Mouse (Mus musculus) retina, postnatal 1 day (tissue): ENCODE measurements around the gene Nprl2.
"Not testable (repeated sequence)": the region's sequence is repeated elsewhere in the genome, so short reads cannot be mapped to it uniquely, and the experiment has no call there.

Experiments used
- DNase-seq: peaks from one replicate; pipeline ENCODE4 v3.0.0-alpha.2; 2012

Gene Nprl2

GRCm38 (mm10) chr9:107554319-107554825, 12.3 kb downstream of the Nprl2 start:
- peak; percentile 99 for DNase-seq

GRCm38 (mm10) chr9:107555031-107555457, 13.0 kb downstream of the Nprl2 start:
- peak; percentile 66 for DNase-seq

DNA sequence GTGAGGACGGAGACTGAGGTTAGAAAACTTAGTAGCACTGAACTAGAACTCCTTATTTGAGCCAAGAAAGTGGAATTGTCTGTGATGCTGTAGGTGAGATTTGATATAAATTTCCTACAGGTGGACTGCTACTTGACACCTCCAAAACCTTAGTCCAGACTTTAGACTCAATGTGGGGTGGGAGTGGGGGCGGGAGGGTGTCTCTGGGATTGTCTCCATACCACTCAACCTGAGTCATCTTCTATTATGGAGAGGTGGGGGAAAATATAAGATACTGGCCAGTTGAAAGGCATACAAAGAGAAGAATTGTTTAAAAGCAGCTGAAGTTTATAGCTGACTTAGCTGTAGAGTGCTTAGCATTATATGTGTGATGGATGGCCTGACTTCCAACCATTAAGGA, 13.7 kb downstream of the Nprl2 start:
- no peak for DNase-seq

DNA sequence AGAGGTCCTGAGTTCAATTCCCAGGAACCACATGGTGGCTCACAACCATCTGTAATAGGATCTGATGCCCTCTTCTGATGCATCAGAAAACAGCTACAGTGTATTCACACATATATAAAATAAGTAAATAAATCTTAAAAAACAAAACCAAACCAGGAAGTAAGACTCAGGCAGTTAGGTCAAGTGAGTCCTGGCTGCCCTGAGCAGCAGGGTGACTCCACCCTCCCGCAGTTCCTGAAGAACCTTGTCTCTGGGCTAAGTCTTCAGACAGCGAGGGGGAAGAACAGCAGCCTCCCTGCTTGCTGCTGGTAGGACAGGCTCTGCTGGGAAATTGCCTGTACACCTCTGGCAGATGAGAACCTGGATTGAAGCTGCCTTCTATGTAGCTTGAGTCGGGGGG, 14.3 kb downstream of the Nprl2 start:
- no peak for DNase-seq

- DNase-seq, result peak; percentile 98
Measured at GRCm38 (mm10) chr9:107563029-107563581, 21.1 kb downstream of the Nprl2 start, which contains the start of gene Tusc2. TSS of gene Tusc2 (plus strand) at chr9:107563255.

GRCm38 (mm10) chr9:107565556-107565955, 23.5 kb downstream of the Nprl2 start:
- not testable (repeated sequence) for DNase-seq

- DNase-seq, result peak; percentile 81
Measured at GRCm38 (mm10) chr9:107566041-107566709, 24.1 kb downstream of the Nprl2 start.

DNA sequence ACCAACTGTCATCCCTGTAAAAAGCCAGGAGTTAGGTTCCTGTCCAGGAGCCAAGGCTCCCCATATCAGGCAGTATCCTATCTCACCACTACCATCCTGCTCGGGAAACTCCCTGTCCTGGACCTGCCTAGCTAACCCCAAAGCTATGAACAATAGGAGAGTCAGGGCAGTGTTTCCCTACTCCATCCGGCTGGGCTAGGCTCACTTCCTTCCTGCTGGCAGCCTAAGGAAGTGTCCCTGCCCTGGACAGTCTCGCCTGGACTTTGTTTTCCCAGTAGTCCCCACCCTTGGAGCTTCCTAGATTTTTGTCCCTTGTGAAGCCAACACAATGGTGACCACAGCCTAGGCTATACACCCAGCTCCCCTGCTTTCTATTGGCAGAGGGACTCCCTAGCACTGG, 24.8 kb downstream of the Nprl2 start:
- no peak for DNase-seq

DNA sequence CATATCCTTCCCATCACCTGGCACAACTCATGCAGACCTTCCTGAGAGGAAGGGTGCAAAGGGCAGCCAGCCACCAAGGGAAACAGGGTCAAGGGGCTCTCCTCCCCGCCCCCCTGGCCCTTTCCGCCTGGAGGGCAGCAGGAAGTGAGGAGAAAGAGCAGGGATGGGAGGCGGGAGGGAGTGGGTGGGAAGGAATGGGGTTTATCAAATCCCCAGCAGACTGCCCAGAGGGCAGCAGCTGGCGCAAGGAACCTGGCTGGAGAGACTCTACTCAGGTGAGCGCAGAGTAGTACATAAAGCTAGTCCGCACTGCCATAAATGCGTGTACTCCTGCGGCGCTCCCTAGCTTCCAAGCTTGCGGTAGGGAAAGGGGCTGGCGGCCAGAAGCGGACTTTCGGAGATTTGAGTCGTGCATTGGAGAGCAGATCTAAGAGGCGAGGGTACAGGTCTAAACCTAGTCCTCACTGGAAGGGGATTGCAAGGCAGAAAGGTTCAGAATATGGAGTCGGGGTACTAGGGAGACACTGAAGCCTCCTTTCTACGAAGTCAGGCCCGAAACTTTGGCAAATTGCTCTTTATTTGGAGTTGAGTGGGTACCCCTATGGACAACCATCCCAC, 25.8 kb downstream of the Nprl2 start, which contains the start of gene Hyal2:
Gene Hyal2 (plus strand): TSS at position 244 of the 618 bp plus-strand sequence.
- DNase-seq, result no peak

DNA sequence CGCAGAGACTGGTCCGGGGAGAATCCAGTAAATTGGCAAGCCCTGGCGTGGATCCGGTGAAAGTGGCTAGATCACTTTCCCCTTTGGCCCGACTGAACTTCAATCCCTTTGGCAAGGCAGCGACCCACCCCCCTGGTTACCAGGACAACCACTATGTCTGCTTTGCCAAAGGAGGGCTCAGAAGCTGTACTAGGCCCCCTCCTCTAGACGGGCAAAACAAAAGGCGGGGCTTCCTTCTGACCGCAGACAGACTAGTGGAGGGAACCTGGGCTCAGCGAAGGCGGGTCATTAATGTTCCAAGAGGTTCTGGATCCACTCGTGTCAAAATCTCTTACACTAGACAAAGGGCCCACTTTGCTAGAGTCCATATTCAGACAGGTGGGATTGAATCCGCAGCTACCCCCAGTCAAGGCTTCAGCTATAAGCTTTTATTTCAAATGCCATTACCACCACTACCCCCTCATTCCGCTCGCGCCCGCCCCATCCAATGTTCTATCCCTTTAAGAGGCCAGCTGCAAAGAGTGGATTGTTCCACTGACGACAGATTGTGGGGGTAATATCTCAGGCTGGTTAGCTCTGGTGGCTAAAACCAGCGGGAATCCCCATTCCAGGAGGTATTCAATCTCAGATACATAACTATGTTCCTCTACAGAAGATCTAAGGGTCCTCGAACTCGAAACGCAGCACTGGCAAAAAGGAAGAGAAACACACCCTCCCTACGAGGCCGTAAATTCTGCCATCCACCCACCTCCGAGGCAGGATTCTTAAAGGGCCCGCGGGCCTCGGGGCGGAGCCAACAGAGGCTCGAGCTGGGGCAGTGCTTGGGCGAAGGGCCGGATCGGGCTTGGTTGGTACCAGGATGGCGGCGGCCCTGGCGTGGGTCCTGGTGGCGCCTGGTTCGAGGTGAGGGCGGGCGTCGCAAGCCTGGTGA, 26.6 kb downstream of the Nprl2 start:
- peak; percentile 93 for DNase-seq

DNA sequence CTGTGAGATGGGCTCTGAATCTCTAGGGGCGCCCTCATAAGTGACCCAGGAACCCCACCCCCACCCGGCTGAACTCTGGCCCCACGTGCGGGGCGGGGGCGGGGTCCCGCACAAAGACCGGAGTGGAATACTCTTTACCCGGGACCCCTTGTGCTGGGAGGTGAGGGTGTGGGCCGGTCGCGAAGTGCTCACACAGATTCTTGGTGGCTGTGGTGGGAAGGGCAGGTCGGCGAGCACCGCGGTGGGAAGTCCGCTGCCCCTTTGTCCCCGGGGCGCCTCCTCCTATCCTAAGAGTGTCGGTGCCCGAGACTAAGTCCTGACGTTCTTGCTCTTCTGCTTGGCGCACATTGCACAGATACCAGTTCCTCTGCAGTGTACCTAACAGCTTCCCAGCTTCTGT, 27.2 kb downstream of the Nprl2 start:
- DNase-seq, result no peak

DNA sequence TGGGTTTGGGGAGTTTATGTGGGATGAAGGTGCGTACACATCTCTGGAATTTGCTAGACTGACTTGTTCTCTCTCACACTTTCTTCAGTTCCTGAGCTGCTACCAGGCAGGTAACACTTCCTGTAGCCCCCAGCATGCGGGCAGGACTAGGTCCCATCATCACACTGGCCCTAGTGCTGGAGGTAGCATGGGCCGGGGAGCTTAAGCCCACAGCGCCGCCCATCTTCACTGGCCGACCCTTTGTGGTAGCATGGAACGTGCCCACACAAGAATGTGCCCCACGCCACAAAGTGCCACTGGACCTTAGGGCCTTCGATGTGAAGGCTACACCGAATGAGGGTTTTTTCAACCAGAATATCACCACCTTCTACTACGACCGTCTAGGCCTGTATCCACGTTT, 28.0 kb downstream of the Nprl2 start:
- DNase-seq, result no peak

- DNase-seq, result no peak
Measured at GRCm38 (mm10) chr9:107570845-107571244, 28.8 kb downstream of the Nprl2 start.

DNA sequence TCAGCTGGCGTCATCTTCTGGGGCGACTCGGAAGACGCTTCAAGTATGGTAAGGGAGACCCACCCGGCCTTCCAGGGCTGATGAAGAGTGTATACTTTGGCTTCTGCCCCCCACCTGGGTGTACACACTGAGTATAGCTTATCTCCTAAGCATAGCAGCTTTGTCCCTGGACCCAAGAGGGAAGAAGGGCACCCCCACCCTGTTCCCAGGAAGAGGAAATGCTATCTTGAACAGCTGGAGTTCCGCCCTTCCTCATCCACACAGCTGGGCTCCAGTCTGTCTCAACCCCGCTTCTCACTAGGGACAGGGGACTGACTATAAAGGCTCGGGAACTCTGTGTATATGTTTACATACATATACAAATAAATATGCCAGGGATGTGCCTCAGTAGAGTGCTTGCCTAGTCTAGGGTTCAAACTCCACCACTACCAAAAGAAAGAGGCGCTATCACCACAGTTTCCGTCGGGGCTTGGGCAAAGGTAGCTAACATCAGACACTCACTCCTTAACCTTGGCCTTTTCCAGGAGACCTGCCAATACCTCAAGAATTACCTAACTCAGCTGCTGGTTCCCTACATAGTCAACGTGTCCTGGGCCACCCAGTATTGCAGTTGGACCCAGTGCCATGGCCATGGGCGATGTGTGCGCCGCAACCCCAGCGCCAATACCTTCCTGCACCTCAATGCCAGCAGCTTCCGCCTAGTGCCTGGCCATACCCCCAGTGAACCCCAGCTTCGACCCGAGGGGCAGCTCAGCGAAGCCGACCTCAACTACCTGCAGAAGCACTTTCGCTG, 29.7 kb downstream of the Nprl2 start:
- no peak for DNase-seq

DNA sequence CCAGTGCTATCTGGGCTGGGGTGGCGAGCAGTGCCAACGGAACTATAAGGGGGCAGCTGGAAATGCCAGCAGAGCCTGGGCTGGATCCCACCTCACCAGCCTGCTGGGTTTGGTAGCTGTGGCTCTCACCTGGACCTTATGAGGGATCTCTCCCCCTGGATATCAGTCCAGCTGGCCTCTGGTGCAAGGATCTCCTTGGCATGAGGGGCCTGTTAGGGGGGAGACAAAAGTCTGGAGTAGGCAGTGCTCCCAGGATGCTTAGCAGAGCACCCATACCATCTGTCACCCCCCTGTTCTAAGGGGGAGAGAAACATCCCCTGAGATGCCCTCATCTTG, 30.3 kb downstream of the Nprl2 start:
- DNase-seq, result no peak

DNA sequence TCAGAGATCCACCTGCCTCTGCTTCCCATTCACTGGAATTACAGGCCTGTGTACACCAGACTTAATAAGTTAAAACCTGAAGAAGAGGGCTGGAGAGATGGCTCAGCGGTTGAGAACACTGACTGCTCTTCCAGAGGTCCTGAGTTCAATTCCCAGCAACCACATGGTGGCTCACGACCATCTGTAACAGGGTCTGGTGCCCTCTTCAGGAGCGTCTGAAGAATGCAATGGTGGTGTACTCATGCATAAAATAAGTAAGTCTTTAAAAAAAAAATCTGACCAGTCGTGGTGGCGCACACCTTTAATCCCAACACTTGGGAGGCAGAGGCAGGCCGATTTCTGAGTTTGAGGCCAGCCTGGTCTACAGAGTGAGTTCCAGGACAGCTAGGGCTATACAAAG, 31.7 kb downstream of the Nprl2 start:
- not testable (repeated sequence) for DNase-seq

GRCm38 (mm10) chr9:107575579-107576356, 33.7 kb downstream of the Nprl2 start:
- peak; percentile 17 for DNase-seq

- DNase-seq, result peak; percentile 89
Measured at GRCm38 (mm10) chr9:107576357-107577107, 34.5 kb downstream of the Nprl2 start, which contains the start of gene Hyal1. TSS of gene Hyal1 (plus strand) at chr9:107576927.

- DNase-seq, result no peak
Measured at GRCm38 (mm10) chr9:107577871-107578270, 35.8 kb downstream of the Nprl2 start.

DNA sequence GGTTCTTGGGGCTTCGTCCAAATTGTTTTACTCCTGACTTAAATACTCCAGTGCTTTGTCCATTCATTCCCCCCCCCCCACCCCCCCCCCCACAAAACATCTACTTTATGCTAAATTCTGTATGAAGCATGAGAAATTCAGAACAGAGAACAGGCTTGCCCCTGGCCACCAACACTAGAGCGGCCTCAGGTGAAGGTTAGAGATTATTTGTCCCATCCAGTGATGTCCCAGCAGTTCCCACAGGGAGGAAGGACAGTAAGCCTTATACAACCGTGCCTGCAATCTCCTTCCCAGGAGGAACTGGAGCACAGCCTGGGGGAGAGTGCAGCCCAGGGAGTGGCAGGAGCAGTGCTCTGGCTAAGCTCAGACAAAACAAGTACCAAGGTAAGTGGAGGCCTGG, 36.6 kb downstream of the Nprl2 start, which contains the start of gene Naa80:
Gene Naa80 (plus strand): TSS at position 301 of the 400 bp plus-strand sequence.
- no peak for DNase-seq
